Mouse (Mus musculus) monocyte, adult 59 days (primary cell): Measurements from ENCODE around the gene Mgst2. TPM values are rescaled to one million over a fixed set of nuclear protein-coding genes. Genes with fewer than 3 reads are reported as not detected.

Experiments
- total RNA-seq, 2 experiments: library from RNA; stranded (reverse); gene quantifications; one replicate each; pipeline ENCODE4 v1.2.4; 2023

The Mgst2 gene
- 1 to 10 TPM; 1.2 to 2.1 TPM for total RNA-seq

DNA sequence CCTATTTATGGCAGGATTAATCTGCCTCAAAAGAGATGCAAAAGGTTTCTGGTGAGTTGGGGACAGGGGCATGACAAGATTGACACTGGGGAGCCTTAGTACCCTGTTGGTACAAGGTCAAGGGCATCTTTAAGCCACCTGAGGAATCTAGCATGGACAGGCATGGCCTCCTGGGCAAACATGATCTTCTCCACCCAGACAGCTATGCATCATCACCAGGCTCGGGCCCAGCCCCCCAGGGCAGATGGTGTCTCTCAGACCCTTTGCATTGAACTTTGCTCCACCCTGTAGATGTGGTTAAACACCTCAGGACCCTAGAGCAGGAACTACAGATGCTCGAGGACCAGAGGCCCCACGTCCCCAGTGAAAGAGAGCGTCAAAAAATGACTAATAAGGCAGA, at the start of gene Mgst2:
Gene Mgst2 (plus strand): TSS at position 301 of the 400 bp plus-strand sequence.

Other genes starting within 250 kb of the Mgst2 start
- 10 to 100 TPM; 59.7 to 60.7 TPM for gene Naa15, start 245.2 kb upstream of the Mgst2 start, total RNA-seq
- gene Rab33b, start 176.4 kb upstream of the Mgst2 start, total RNA-seq, result 10 to 100 TPM; 27.2 to 28.1 TPM
- gene Setd7, start 99.5 kb upstream of the Mgst2 start, total RNA-seq, result 10 to 100 TPM; 37.4 to 46.3 TPM